21 mouse cellular contexts compared by ENCODE assay signal in genomic region chr8:64281598-64281997, GRCm38 (mm10).
DNase-seq lines count a peak whose midpoint lies in the region; ATAC-seq and TF ChIP-seq lines count a peak whose summit lies in the region.
"Had no signal": no experiment of that assay in that cellular context is flagged by ENCODE, and none has a peak within 500 bp of the region (broad histone marks: within the 10 kb centered on the region; RNA-seq: fewer than 3 reads in every experiment).

No protein-coding gene starts in this region.

- no peak overlapping the region for H3K27ac ChIP-seq in forebrain, postnatal 0 days (ENCODE audit: low read depth, low read length)
- no peak overlapping the region for H3K27ac ChIP-seq in forebrain, embryonic 13.5 days
- no peak overlapping the region for H3K27ac ChIP-seq in midbrain, embryonic 14.5 days (replicated peaks; ENCODE audit: low read depth, low read length)
- no peak overlapping the region for H3K27ac ChIP-seq in midbrain, embryonic 15.5 days
- H3K27ac ChIP-seq: embryonic facial prominence, embryonic 10.5 days; heart, adult 2 months; heart, embryonic 15.5 days; hindbrain, embryonic 13.5 days had no signal

- no peak for ATAC-seq in forebrain, postnatal 0 days
- no peak for ATAC-seq in forebrain, embryonic 13.5 days
- no peak for ATAC-seq in midbrain, embryonic 14.5 days (ENCODE audit: low FRiP score, low TSS enrichment)
- ATAC-seq in midbrain, embryonic 15.5 days (replicated peaks), result no peak
- ATAC-seq: activated CD4-positive, CD25-positive, alpha-beta regulatory T cell, adult 4 months; forebrain, embryonic 16.5 days; intestine, embryonic 16.5 days; Patski had no signal

- peak; percentile 30 for DNase-seq in cerebellum, adult 9-10 months
- DNase-seq in cerebellum, adult 11 months, result no peak
- DNase-seq in forebrain, postnatal 0 days, result peak; percentile 2
- peak; percentile 2 for DNase-seq in midbrain, embryonic 14.5 days
- peak; percentile 54 for DNase-seq in brain, adult 2 months (ENCODE audit: low read depth, low spot score)
- no peak for DNase-seq in testis, postnatal 10 days (ENCODE audit: low spot score)
- DNase-seq: adrenal gland, postnatal 14 days; cerebellum, adult 11-12 months; gastrocnemius, postnatal 14 days; heart, adult 2 months; heart, postnatal 14 days had no signal

- H3K36me3 ChIP-seq in forebrain, postnatal 0 days (ENCODE audit: insufficient read depth), result no peaks in the 10 kb centered on the region
- H3K36me3 ChIP-seq in forebrain, embryonic 13.5 days (ENCODE audit: poor library complexity, severe bottlenecking), result no peaks in the 10 kb centered on the region
- no peaks in the 10 kb centered on the region for H3K36me3 ChIP-seq in midbrain, embryonic 14.5 days (ENCODE audit: control insufficient read depth, insufficient read depth, low read length)
- no peaks in the 10 kb centered on the region for H3K36me3 ChIP-seq in midbrain, embryonic 15.5 days (replicated peaks)
- H3K36me3 ChIP-seq: embryonic facial prominence, embryonic 10.5 days; heart, embryonic 15.5 days; hindbrain, embryonic 13.5 days had no signal

- H3K9me3 ChIP-seq in forebrain, postnatal 0 days (ENCODE audit: low read length), result no peaks in the 10 kb centered on the region
- H3K9me3 ChIP-seq in forebrain, embryonic 13.5 days (replicated peaks), result no peaks in the 10 kb centered on the region
- no peaks in the 10 kb centered on the region for H3K9me3 ChIP-seq in midbrain, embryonic 14.5 days (ENCODE audit: control insufficient read depth, low read length)
- H3K9me3 ChIP-seq in midbrain, embryonic 15.5 days, result no peaks in the 10 kb centered on the region
- H3K9me3 ChIP-seq: embryonic facial prominence, embryonic 10.5 days; heart, embryonic 15.5 days; hindbrain, embryonic 13.5 days had no signal

- H3K27me3 ChIP-seq in forebrain, postnatal 0 days (ENCODE audit: insufficient read depth, low read length), result no peaks in the 10 kb centered on the region
- H3K27me3 ChIP-seq in forebrain, embryonic 13.5 days, result no peaks in the 10 kb centered on the region
- no peaks in the 10 kb centered on the region for H3K27me3 ChIP-seq in midbrain, embryonic 14.5 days (ENCODE audit: control insufficient read depth, insufficient read depth, low read length)
- no peaks in the 10 kb centered on the region for H3K27me3 ChIP-seq in midbrain, embryonic 15.5 days (replicated peaks)
- H3K27me3 ChIP-seq: heart, embryonic 15.5 days; hindbrain, embryonic 13.5 days had no signal

- no peak overlapping the region for H3K4me2 ChIP-seq in forebrain, postnatal 0 days (ENCODE audit: low read depth)
- no peak overlapping the region for H3K4me2 ChIP-seq in forebrain, embryonic 13.5 days
- H3K4me2 ChIP-seq in midbrain, embryonic 14.5 days (ENCODE audit: low read length), result no peak overlapping the region
- H3K4me2 ChIP-seq in midbrain, embryonic 15.5 days, result no peak overlapping the region
- H3K4me2 ChIP-seq: heart, embryonic 11.5 days; heart, embryonic 15.5 days; hindbrain, embryonic 13.5 days had no signal

- no peak overlapping the region for H3K4me3 ChIP-seq in forebrain, postnatal 0 days (ENCODE audit: low read depth, low read length)
- no peak overlapping the region for H3K4me3 ChIP-seq in forebrain, embryonic 13.5 days
- H3K4me3 ChIP-seq in midbrain, embryonic 14.5 days (replicated peaks; ENCODE audit: low read depth, low read length), result no peak overlapping the region
- no peak overlapping the region for H3K4me3 ChIP-seq in midbrain, embryonic 15.5 days
- H3K4me3 ChIP-seq: embryonic facial prominence, embryonic 10.5 days; heart, adult 2 months; heart, embryonic 15.5 days; hindbrain, embryonic 13.5 days had no signal

- H3K9ac ChIP-seq in forebrain, postnatal 0 days, result no peak overlapping the region
- H3K9ac ChIP-seq in forebrain, embryonic 13.5 days, result no peak overlapping the region
- H3K9ac ChIP-seq in midbrain, embryonic 14.5 days (replicated peaks; ENCODE audit: low read length), result no peak overlapping the region
- H3K9ac ChIP-seq in midbrain, embryonic 15.5 days, result no peak overlapping the region
- H3K9ac ChIP-seq: heart, embryonic 15.5 days; hindbrain, embryonic 13.5 days had no signal

- no peak for TF ChIP-seq CTCF in forebrain, postnatal 0 days (IDR thresholded peaks at IDR 0.05; ENCODE audit: low read depth)

- H3K4me1 ChIP-seq in forebrain, postnatal 0 days (ENCODE audit: insufficient read depth), result no peaks in the 10 kb centered on the region
- peaks cover 6% of the 10 kb centered on the region; the same call in 1 of the 2 replicates for H3K4me1 ChIP-seq in forebrain, embryonic 13.5 days
- no peaks in the 10 kb centered on the region for H3K4me1 ChIP-seq in midbrain, embryonic 14.5 days (ENCODE audit: control insufficient read depth, insufficient read depth, low read length)
- no peaks in the 10 kb centered on the region for H3K4me1 ChIP-seq in midbrain, embryonic 15.5 days
- H3K4me1 ChIP-seq: embryonic facial prominence, embryonic 10.5 days; heart, embryonic 15.5 days; hindbrain, embryonic 13.5 days had no signal

- 27% methylated on average over 3 of the region's 3 CpGs for WGBS in forebrain, postnatal 0 days
- WGBS in forebrain, embryonic 13.5 days, result 38% methylated on average over 3 of the region's 3 CpGs
- 64% methylated on average over 3 of the region's 3 CpGs for WGBS in midbrain, embryonic 14.5 days
- WGBS in midbrain, embryonic 15.5 days, result 59% methylated on average over 3 of the region's 3 CpGs

Comparison
In these comparisons a context has a peak if more than half of its experiments do, and no peak if none do; other contexts are left out.
1. DNase-seq: peak in cerebellum, adult 9-10 months (single experiment), forebrain, postnatal 0 days (single experiment), midbrain, embryonic 14.5 days (single experiment) and brain, adult 2 months (single experiment); none in cerebellum, adult 11 months (single experiment) and testis, postnatal 10 days (single experiment).